Mouse (Mus musculus): ENCODE measurements around the gene Prb1.
"Not testable (repeated sequence)": the region's sequence is repeated elsewhere in the genome, so short reads cannot be mapped to it uniquely, and the experiment has no call there.

Gene Prb1

DNA sequence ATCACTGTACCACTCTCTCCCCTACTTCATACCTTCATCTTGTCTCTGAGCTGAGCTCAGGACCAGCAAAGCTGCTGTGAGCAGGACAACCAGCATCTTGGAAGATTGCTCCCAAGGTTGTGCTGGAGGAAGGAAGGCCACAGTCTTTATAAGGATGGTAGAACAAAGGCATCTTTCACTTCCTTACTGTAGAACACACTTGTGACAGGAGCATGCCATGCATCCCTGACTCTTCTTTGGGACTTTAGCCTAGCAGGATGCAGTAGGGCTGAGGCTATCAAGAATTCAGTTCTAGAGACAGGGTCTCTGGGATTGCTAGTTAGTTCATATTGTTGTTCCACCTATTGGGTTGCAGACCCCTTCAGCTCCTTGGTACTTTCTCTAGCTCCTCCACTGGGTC, at the start of gene Prb1:
Gene Prb1, minus strand, starts transcription at position 101 of the 400 bp plus-strand sequence.
- DNase-seq (ENCODE audit: low spot score in 2 of 2) = not testable (repeated sequence)
